Mouse (Mus musculus): Measurements from ENCODE around the gene Lypd3.
A peak's percentile ranks its signal among the peaks of the same experiment; 100 is the strongest.

DNA sequence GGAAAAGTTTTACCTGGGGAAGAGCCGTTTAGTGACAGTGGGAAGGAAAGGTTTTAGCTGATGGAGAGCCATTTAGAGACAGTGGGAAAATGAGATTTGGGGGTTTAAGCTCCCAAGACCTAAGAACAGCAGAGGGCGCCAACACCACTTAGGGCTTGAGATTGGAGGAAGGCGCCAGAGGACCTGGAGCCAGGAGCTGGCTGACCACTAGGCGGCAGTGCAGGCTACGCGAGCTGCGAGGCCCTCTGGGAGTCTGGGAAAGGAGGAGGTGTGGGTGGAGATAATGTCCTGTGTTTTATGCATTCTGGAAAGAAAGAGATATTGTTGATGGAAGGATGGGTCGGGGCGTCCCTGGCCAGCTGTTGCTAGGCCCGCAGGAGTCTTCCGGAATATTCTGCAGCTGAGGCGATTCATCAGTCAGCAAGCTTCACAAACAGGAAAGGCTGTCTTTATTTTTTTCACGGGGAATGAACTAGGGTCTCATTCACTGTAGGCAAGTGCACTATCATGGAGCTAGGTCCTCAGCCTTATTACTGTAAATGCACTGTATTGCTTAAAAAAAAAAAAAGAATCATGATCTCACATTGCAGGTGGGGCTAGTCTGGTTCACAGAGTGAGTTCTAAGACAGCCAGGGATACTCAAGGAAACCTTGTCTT lies 35.3 kb upstream of the Lypd3 start:
- TF ChIP-seq CTCF (IDR thresholded peaks at IDR 0.05) = peak; percentile 100
- TF ChIP-seq EP300 (IDR thresholded peaks at IDR 0.05; ENCODE audit: insufficient read depth, low read depth, low read length) = peak; percentile 89

Measured in heart, adult 2 months (tissue).